ENCODE assay signal across 8 mouse cellular contexts in the genomic region with DNA sequence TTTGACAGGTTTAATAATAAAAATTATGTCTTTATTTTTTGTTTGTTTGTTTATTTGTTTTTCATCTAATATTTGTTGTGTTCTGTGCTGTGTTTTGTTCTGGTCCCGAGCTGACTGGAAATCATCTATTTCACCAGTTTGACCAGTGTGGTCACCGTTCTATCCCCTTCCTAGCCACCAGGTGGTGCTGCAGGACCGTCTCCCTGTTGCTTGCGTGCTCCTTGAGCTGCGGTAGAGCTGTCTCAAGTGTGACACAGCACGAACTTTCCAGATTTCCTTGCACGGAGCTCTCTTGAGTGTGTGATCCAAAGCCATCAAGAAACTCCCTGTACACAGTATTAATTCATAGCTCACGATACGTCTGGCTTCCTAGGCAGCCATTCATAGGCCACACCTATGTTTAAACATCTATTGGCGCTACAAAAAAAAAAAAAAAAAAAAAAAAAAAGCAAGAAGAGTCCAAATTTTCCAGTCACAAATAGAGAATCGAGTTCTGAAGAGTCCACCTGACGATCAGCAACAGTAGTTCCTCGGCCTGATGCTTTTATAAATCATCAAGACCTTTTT. TPM values are rescaled to one million over a fixed set of nuclear protein-coding genes. Genes with fewer than 3 reads are reported as not detected.
A peak's percentile ranks its signal among the peaks of the same experiment; 100 is the strongest.
DNase-seq lines count a peak whose midpoint lies in the region; ATAC-seq lines count a peak whose summit lies in the region.

No protein-coding gene starts in this region.

- peak; percentile 76; the same call in 1 of the 2 replicates for ATAC-seq in embryonic facial prominence, embryonic 14.5 days (ENCODE audit: low read depth)
- ATAC-seq in heart, embryonic 11.5 days (replicated peaks; ENCODE audit: insufficient number of reproducible peaks, low FRiP score, low TSS enrichment): 0 out of 2 replicates have a peak, but pooled peaks have one; percentile 46
- ATAC-seq in kidney, embryonic 15.5 days (replicated peaks; ENCODE audit: low FRiP score): peak; percentile 75
- peak; percentile 77 for ATAC-seq in liver, embryonic 11.5 days (replicated peaks; ENCODE audit: low FRiP score)

- H3K9ac ChIP-seq in embryonic facial prominence, embryonic 14.5 days (ENCODE audit: low read depth, low read length): no peak overlapping the region
- H3K9ac ChIP-seq in heart, embryonic 11.5 days (ENCODE audit: low read depth, low read length): no peak overlapping the region
- no peak overlapping the region for H3K9ac ChIP-seq in kidney, embryonic 15.5 days
- no peak overlapping the region for H3K9ac ChIP-seq in liver, embryonic 11.5 days (ENCODE audit: low read depth, low read length)

- H3K27ac ChIP-seq in embryonic facial prominence, embryonic 14.5 days (replicated peaks; ENCODE audit: low read depth, low read length): no peak overlapping the region
- H3K27ac ChIP-seq in heart, embryonic 11.5 days (ENCODE audit: low read depth, low read length): no peak overlapping the region
- no peak overlapping the region for H3K27ac ChIP-seq in kidney, embryonic 15.5 days
- no peak overlapping the region for H3K27ac ChIP-seq in liver, embryonic 11.5 days (ENCODE audit: low read depth, low read length)

- no peaks in the 10 kb centered on the region for H3K27me3 ChIP-seq in embryonic facial prominence, embryonic 14.5 days (replicated peaks; ENCODE audit: control insufficient read depth, insufficient read depth, low read length)
- no peaks in the 10 kb centered on the region for H3K27me3 ChIP-seq in heart, embryonic 11.5 days (ENCODE audit: control insufficient read depth, insufficient read depth, low read length)
- no peaks in the 10 kb centered on the region for H3K27me3 ChIP-seq in kidney, embryonic 15.5 days
- H3K27me3 ChIP-seq in liver, embryonic 11.5 days (replicated peaks; ENCODE audit: control insufficient read depth, insufficient read depth, low read length): no peaks in the 10 kb centered on the region

- H3K9me3 ChIP-seq in embryonic facial prominence, embryonic 14.5 days (ENCODE audit: control insufficient read depth, low read length): 0 out of 2 replicates have a peak, but pooled peaks cover 6% of the 10 kb centered on the region
- H3K9me3 ChIP-seq in heart, embryonic 11.5 days (replicated peaks; ENCODE audit: control insufficient read depth, low read length): no peaks in the 10 kb centered on the region; the same call in 1 of the 2 replicates
- H3K9me3 ChIP-seq in kidney, embryonic 15.5 days (replicated peaks): no peaks in the 10 kb centered on the region
- H3K9me3 ChIP-seq in liver, embryonic 11.5 days (ENCODE audit: control insufficient read depth, low read length): no peaks in the 10 kb centered on the region

- H3K36me3 ChIP-seq in embryonic facial prominence, embryonic 14.5 days (ENCODE audit: control insufficient read depth, insufficient read depth, low read length): no peaks in the 10 kb centered on the region
- H3K36me3 ChIP-seq in heart, embryonic 11.5 days (ENCODE audit: control insufficient read depth, insufficient read depth, low read length): no peaks in the 10 kb centered on the region
- 0 out of 2 replicates have a peak, but pooled peaks cover under 1% of the 10 kb centered on the region for H3K36me3 ChIP-seq in kidney, embryonic 15.5 days
- H3K36me3 ChIP-seq in liver, embryonic 11.5 days (ENCODE audit: control insufficient read depth, insufficient read depth, low read length): no peaks in the 10 kb centered on the region

- peak; percentile 90 for DNase-seq in B cell, adult 2 months
- peak; percentile 55 to 61 for DNase-seq in adrenal gland, postnatal 4 days (ENCODE audit: low spot score in 2 of 2)
- peak; percentile 88 for DNase-seq in embryonic facial prominence, embryonic 14.5 days (ENCODE audit: low spot score)
- DNase-seq in liver, embryonic 11.5 days (ENCODE audit: low spot score): peak; percentile 69
- peak; percentile 85 for DNase-seq in naive thymus-derived CD4-positive, alpha-beta T cell, adult 2 months (ENCODE audit: low read depth)
- peak; percentile 73 to 91 for DNase-seq in spleen, postnatal 4 days (ENCODE audit: low spot score in 2 of 2)

- H3K4me1 ChIP-seq in embryonic facial prominence, embryonic 14.5 days (ENCODE audit: control insufficient read depth, insufficient read depth, low read length): no peaks in the 10 kb centered on the region
- no peaks in the 10 kb centered on the region for H3K4me1 ChIP-seq in heart, embryonic 11.5 days (ENCODE audit: control insufficient read depth, insufficient read depth, low read length)
- no peaks in the 10 kb centered on the region for H3K4me1 ChIP-seq in kidney, embryonic 15.5 days
- H3K4me1 ChIP-seq in liver, embryonic 11.5 days (replicated peaks; ENCODE audit: control insufficient read depth, insufficient read depth, low read length): no peaks in the 10 kb centered on the region

- WGBS in embryonic facial prominence, embryonic 14.5 days: 26% methylated on average over 13 of the region's 13 CpGs
- 19% methylated on average over 13 of the region's 13 CpGs for WGBS in heart, embryonic 11.5 days (ENCODE audit: insufficient replicate concordance)
- 27% methylated on average over 13 of the region's 13 CpGs for WGBS in kidney, embryonic 15.5 days
- WGBS in liver, embryonic 11.5 days: 23% methylated on average over 13 of the region's 13 CpGs

- H3K4me2 ChIP-seq in embryonic facial prominence, embryonic 14.5 days (ENCODE audit: low read depth, low read length): peak overlapping the region; percentile 21; the same call in 1 of the 2 replicates
- no peak overlapping the region for H3K4me2 ChIP-seq in heart, embryonic 11.5 days
- no peak overlapping the region for H3K4me2 ChIP-seq in kidney, embryonic 15.5 days
- H3K4me2 ChIP-seq in liver, embryonic 11.5 days: no peak overlapping the region

- no peak overlapping the region for H3K4me3 ChIP-seq in embryonic facial prominence, embryonic 14.5 days (ENCODE audit: low read depth, low read length)
- H3K4me3 ChIP-seq in heart, embryonic 11.5 days (ENCODE audit: low read depth, low read length): no peak overlapping the region
- H3K4me3 ChIP-seq in kidney, embryonic 15.5 days (replicated peaks): no peak overlapping the region
- H3K4me3 ChIP-seq in liver, embryonic 11.5 days (ENCODE audit: low read depth, low read length): no peak overlapping the region

RNA-seq across cellular contexts. Expression of a gene that starts 24.8 kb away (rescaled TPM):
- 100 to 1,000 TPM; 264 to 270 TPM for total RNA-seq in adrenal gland, postnatal 4 days (2021)
- polyA plus RNA-seq in embryonic facial prominence, embryonic 14.5 days (2014; fragmentation: Nextera tagmentation; extraction: Ambion mirVana): 668 and 685 TPM in 2 replicates
- 635 and 657 TPM in 2 replicates for polyA plus RNA-seq in heart, embryonic 11.5 days (2014; fragmentation: Nextera tagmentation; extraction: Ambion mirVana)
- 721 and 865 TPM in 2 replicates for polyA plus RNA-seq in kidney, embryonic 15.5 days (2015; fragmentation: Nextera tagmentation; extraction: Ambion mirVana)
- polyA plus RNA-seq in liver, embryonic 11.5 days (2014; fragmentation: Nextera tagmentation; extraction: Ambion mirVana): 723 and 790 TPM in 2 replicates
